Mouse (Mus musculus) liver, embryonic 11.5 days (tissue): ENCODE measurements at regions not wholly inside any gene's neighbourhood (a gene's known extent, or its start where the extent isn't known, plus 50 kb on each side); places are given as distances from the start of the nearest gene placed in this dataset.

Experiments
- ATAC-seq: fragments of 200-750 bp; cut with Nextera tagmentation; replicated peaks from 2 replicates; pipeline ENCODE4 v1.8.0; 2017; ENCODE audit warnings: moderate number of reproducible peaks, mild to moderate bottlenecking, moderate TSS enrichment, moderate library complexity; ENCODE audit not compliant: low FRiP score
- DNase-seq: peaks from one replicate; pipeline ENCODE4 v3.0.0-alpha.2; 2017; ENCODE audit warnings: low spot score
- H3K27ac ChIP-seq: fragments of 300-500 bp; sonication (generic); 2 replicates; pipeline ENCODE4 v1.5.1; 2014; ENCODE audit warnings: mild to moderate bottlenecking, low read depth, low read length, control low read depth
- H3K27me3 ChIP-seq: fragments of 300-500 bp; sonication (generic); replicated peaks from 2 replicates; pipeline ENCODE4 v1.6.1; 2014; ENCODE audit warnings: low read length, mixed read lengths; ENCODE audit not compliant: control insufficient read depth, insufficient read depth
- H3K36me3 ChIP-seq: fragments of 300-500 bp; sonication (generic); 2 replicates; pipeline ENCODE4 v1.6.1; 2014; ENCODE audit warnings: mild to moderate bottlenecking, low read length, moderate library complexity, mixed read lengths; ENCODE audit not compliant: control insufficient read depth, insufficient read depth
- H3K4me1 ChIP-seq: fragments of 300-500 bp; sonication (generic); replicated peaks from 2 replicates; pipeline ENCODE4 v1.6.1; 2014; ENCODE audit warnings: low read length, mixed read lengths; ENCODE audit not compliant: control insufficient read depth, insufficient read depth
- H3K4me2 ChIP-seq: fragments of 300-500 bp; sonication (generic); 2 replicates; pipeline ENCODE4 v1.6.1; 2014; ENCODE audit warnings: mild to moderate bottlenecking, control low read depth, moderate library complexity
- H3K4me3 ChIP-seq: fragments of 300-500 bp; sonication (generic); 2 replicates; pipeline ENCODE4 v1.5.1; 2014; ENCODE audit warnings: low read depth, low read length, control low read depth
- H3K9ac ChIP-seq: fragments of 300-500 bp; sonication (generic); 2 replicates; pipeline ENCODE4 v1.6.1; 2014; ENCODE audit warnings: low read depth, low read length, control low read depth
- H3K9me3 ChIP-seq: fragments of 300-500 bp; sonication (generic); 2 replicates; pipeline ENCODE4 v1.6.1; 2016; ENCODE audit warnings: low read length, inconsistent platforms, mixed read lengths; ENCODE audit not compliant: control insufficient read depth
- WGBS: fragments of 180-500 bp; shearing (Covaris S2); extraction: QIAGEN DNeasy Blood & Tissue Kit; methylation state at CpG from one replicate; pipeline ENCODE4 v1.1.7; 2014; 5-methylcytosine and 5-hydroxymethylcytosine counted together

DNA sequence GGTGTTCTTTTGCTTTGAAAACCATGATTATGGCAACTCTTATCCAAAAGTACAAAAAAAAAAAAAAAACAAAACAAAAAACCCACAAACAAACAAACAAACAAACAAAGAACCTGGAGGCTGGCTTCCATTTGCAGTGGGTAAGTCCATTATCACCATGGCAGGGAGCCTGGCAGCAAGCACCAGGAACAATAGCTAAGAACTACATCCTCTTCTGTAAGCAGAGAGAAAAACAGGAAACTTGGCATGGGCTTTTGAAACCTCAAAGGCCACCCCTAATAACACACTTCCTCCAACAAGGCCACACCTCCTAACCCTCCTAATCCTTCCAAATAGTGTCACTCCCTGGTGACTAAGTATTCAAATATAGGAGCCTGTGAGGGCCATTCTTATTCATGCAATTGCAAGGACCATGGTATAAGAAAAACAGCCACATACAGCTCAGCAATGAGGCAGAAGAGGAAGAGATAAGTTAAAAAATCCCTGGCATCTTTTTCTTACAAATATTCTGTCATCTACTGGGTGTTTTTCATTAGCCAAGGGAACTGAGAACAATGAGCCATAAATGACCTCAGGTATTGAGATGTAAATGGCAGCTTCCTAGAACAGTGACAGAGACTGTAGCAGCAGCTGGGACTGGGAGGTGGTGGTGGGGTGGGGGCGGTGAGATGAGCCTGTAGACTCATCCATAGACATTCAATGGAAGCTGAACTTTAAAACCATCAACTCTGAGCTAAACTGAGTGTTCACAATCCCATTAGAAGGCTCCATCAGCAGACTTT, 477.3 kb upstream of the Gcfc2 start:
- DNase-seq (no peak), ATAC-seq (no peak)
- 83% methylated on average over 1 of the region's 1 CpGs for whole genome bisulfite sequencing
- Histone ChIP-seq H3K36me3 (no peaks in the 10 kb centered on the region), H3K27ac (no peak overlapping the region), H3K9ac (no peak overlapping the region), H3K4me2 (no peak overlapping the region), H3K27me3 (no peaks in the 10 kb centered on the region), H3K4me1 (no peaks in the 10 kb centered on the region), H3K9me3 (no peaks in the 10 kb centered on the region), H3K4me3 (no peak overlapping the region)

DNA sequence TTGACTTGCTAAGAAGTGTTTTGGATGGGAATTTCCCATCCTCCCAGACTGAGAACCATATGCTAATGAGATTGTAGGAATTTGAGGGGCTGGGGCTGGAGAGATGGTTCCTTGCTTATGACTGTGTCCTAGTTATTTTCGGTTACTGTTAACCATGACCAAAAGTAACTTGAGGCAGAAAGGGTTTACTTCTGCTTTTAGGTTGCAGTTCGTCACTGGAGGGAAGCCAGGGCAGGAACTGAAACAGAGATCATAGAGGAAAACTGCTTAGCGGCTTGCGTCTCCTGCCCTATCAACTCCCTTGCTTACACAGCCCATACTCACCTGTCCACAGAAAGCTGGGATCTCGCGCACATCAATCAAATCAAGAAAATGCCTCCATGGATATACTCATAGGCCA, 475.8 kb upstream of the Gcfc2 start:
- no peaks in the 10 kb centered on the region for H3K9me3 ChIP-seq
- no peaks in the 10 kb centered on the region for H3K27me3 ChIP-seq
- H3K4me2 ChIP-seq: no peak overlapping the region
- H3K4me1 ChIP-seq: no peaks in the 10 kb centered on the region
- WGBS: 87% methylated on average over 6 of the region's 6 CpGs
- no peak overlapping the region for H3K27ac ChIP-seq
- ATAC-seq (no peak), DNase-seq (no peak)
- no peak overlapping the region for H3K4me3 ChIP-seq
- no peaks in the 10 kb centered on the region for H3K36me3 ChIP-seq
- no peak overlapping the region for H3K9ac ChIP-seq

GRCm38 (mm10) chr6:81448366-81448765, 475.1 kb upstream of the Gcfc2 start:
- ATAC-seq (no peak), DNase-seq (no peak)
- 80% methylated on average over 3 of the region's 3 CpGs for WGBS
- Histone ChIP-seq H3K4me2 (no peak overlapping the region), H3K27me3 (no peaks in the 10 kb centered on the region), H3K36me3 (no peaks in the 10 kb centered on the region), H3K4me3 (no peak overlapping the region), H3K4me1 (no peaks in the 10 kb centered on the region), H3K9ac (no peak overlapping the region), H3K9me3 (no peaks in the 10 kb centered on the region), H3K27ac (no peak overlapping the region)

DNA sequence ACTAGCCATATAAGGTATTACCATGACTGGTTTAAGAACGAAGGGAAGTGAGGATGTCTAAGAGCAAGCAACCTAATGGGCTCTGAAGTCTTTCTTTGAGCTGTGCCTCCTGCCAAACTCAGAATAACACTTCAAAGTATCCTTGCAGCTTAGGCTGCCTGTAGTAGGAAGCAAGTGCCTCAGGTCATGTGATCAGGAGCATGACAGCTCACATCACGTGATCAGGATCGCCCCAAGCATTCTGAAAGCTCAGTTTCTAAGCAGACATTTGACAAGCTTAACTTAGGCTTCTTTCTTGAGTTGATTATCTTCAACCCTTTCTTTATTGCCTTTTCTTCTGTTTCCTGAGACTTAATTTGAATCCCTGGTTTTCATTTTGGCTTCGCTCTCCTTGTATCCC, 462.4 kb upstream of the Gcfc2 start:
- DNase-seq: no peak
- Histone ChIP-seq H3K9ac (no peak overlapping the region), H3K4me1 (no peaks in the 10 kb centered on the region), H3K27ac (no peak overlapping the region), H3K4me2 (no peak overlapping the region), H3K4me3 (no peak overlapping the region), H3K9me3 (no peaks in the 10 kb centered on the region), H3K27me3 (no peaks in the 10 kb centered on the region), H3K36me3 (no peaks in the 10 kb centered on the region)
- no peak for ATAC-seq
- 78% methylated on average over 4 of the region's 4 CpGs for WGBS

GRCm38 (mm10) chr6:81464442-81464841, 459.0 kb upstream of the Gcfc2 start:
- DNase-seq: no peak
- no peak for ATAC-seq
- 75% methylated on average over 1 of the region's 1 CpGs for WGBS
- no peaks in the 10 kb centered on the region for H3K27me3 ChIP-seq
- no peaks in the 10 kb centered on the region for H3K4me1 ChIP-seq
- H3K27ac ChIP-seq: no peak overlapping the region
- H3K4me3 ChIP-seq: no peak overlapping the region
- no peaks in the 10 kb centered on the region for H3K9me3 ChIP-seq
- H3K36me3 ChIP-seq: no peaks in the 10 kb centered on the region
- H3K4me2 ChIP-seq: no peak overlapping the region
- no peak overlapping the region for H3K9ac ChIP-seq

DNA sequence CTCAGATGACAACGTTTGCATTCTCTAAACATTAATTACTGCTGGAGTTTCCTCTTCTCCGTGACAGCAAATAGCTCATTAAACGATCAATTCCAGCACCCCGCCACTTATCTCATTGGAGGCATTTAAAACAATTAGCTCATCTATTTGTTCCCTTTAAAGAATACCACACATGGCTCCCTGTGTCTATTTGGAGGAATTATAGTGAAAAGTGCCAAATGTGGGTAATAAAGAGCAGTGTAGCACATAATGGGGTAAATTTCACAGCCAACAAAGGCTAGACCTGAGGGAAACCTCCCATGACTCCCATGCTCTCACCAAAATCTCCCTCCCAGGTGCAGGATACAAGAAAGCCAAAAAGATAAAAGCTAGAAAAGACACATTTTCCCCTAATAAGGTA, 456.9 kb upstream of the Gcfc2 start:
- H3K4me1 ChIP-seq: no peaks in the 10 kb centered on the region
- ATAC-seq: no peak
- no peak overlapping the region for H3K27ac ChIP-seq
- H3K9ac ChIP-seq: no peak overlapping the region
- H3K4me3 ChIP-seq: no peak overlapping the region
- H3K9me3 ChIP-seq: no peaks in the 10 kb centered on the region
- DNase-seq: no peak
- no peaks in the 10 kb centered on the region for H3K36me3 ChIP-seq
- H3K27me3 ChIP-seq: no peaks in the 10 kb centered on the region
- WGBS: 67% methylated on average over 4 of the region's 4 CpGs
- H3K4me2 ChIP-seq: no peak overlapping the region

DNA sequence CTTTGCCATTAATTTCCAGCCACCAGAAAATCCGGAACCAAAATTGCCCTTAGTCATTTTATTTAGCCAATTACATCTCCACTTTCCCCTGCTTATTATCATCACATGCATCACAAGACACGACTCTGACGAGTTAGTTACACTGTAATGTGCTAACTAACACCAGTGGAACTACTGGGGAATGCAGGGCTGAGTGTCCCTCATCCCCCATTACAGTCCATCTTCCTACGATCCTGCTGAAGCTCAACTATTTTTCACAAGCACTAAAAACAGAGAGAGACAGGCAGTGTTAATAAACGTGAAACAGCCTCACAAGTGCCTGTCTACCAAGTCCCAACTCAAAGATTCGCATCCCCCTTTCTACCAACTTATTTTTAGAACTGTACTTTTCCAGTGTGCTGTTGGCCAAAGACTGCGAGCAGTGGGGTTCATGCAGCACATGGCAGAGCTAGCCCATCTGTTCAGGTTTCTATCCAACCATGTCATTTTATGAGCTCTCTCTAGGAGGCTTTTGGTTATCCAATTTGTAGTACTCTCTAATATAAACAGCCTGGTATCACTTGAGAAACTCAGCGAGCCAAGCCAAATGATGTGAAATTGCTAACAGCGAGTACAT, 452.0 kb upstream of the Gcfc2 start:
- H3K4me1 ChIP-seq: no peaks in the 10 kb centered on the region
- DNase-seq (no peak), ATAC-seq (no peak)
- H3K9me3 ChIP-seq: no peaks in the 10 kb centered on the region
- 73% methylated on average over 9 of the region's 9 CpGs for WGBS
- no peak overlapping the region for H3K4me3 ChIP-seq
- H3K9ac ChIP-seq: no peak overlapping the region
- H3K4me2 ChIP-seq: no peak overlapping the region
- no peaks in the 10 kb centered on the region for H3K36me3 ChIP-seq
- no peaks in the 10 kb centered on the region for H3K27me3 ChIP-seq
- no peak overlapping the region for H3K27ac ChIP-seq

DNA sequence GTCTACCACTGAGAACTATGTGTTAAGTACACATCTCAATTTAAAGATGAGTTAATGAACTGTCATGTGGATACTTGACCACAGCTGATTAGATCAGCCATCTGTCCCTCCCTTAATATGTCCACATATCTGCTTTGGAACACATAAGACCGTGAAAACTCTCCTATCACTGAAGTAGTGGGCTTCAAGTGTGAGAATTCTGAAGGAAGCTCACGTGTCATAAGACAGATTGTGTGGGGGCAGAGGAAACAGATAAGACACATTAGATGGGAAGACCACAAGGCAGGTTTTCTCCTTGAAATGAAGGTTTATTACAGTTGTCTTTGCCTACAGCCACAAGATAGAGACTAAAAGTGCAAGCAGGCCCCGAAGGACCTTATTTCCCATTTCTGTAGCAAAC, 451.0 kb upstream of the Gcfc2 start:
- Histone ChIP-seq H3K9me3 (no peaks in the 10 kb centered on the region), H3K27me3 (no peaks in the 10 kb centered on the region), H3K4me3 (no peak overlapping the region), H3K9ac (no peak overlapping the region), H3K36me3 (no peaks in the 10 kb centered on the region), H3K4me1 (no peaks in the 10 kb centered on the region), H3K4me2 (no peak overlapping the region), H3K27ac (no peak overlapping the region)
- no peak for DNase-seq
- ATAC-seq: no peak
- WGBS: 49% methylated on average over 3 of the region's 3 CpGs

DNA sequence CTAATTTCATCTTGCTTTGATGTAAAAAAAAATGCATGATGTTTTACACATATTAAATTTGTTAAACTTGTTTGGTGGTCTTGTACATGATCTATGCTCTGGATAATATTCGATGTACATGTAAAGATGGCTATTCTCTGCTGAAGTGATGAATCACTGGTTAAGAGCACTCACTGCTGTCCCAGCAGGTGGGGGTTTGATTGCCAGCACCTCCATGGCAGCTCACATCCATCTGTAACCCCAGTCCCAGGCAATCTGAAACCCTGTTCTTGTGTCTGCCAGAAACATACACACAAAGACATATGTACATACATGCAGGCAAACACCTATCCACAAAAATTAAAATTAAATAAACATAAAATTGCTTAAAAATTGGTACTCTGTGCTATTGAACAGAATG, 448.7 kb upstream of the Gcfc2 start:
- no peaks in the 10 kb centered on the region for H3K27me3 ChIP-seq
- 77% methylated on average over 1 of the region's 1 CpGs for WGBS
- H3K4me3 ChIP-seq: no peak overlapping the region
- H3K36me3 ChIP-seq: no peaks in the 10 kb centered on the region
- H3K9me3 ChIP-seq: no peaks in the 10 kb centered on the region
- no peak overlapping the region for H3K9ac ChIP-seq
- no peak for ATAC-seq
- no peak overlapping the region for H3K4me2 ChIP-seq
- H3K27ac ChIP-seq: no peak overlapping the region
- H3K4me1 ChIP-seq: no peaks in the 10 kb centered on the region
- no peak for DNase-seq
